Mouse (Mus musculus) myocyte (in vitro differentiated cells): ENCODE measurements around the gene Eml6.

Source experiments
- POLR2A ChIP-seq: IDR thresholded peaks from one replicate; pipeline ENCODE4 v1.6.1; 2011; ENCODE audit warnings: low read depth, mild to moderate bottlenecking, control low read depth, moderate library complexity; ENCODE audit not compliant: insufficient read length
- TCF12 ChIP-seq: IDR thresholded peaks from one replicate; pipeline ENCODE4 v1.6.1; 2011; ENCODE audit warnings: mild to moderate bottlenecking, control low read depth; ENCODE audit not compliant: poor library complexity, insufficient read depth, severe bottlenecking
- USF1 ChIP-seq: IDR thresholded peaks from one replicate; pipeline ENCODE4 v1.6.1; 2011; ENCODE audit warnings: low read depth, mild to moderate bottlenecking, control low read depth, moderate library complexity

DNA sequence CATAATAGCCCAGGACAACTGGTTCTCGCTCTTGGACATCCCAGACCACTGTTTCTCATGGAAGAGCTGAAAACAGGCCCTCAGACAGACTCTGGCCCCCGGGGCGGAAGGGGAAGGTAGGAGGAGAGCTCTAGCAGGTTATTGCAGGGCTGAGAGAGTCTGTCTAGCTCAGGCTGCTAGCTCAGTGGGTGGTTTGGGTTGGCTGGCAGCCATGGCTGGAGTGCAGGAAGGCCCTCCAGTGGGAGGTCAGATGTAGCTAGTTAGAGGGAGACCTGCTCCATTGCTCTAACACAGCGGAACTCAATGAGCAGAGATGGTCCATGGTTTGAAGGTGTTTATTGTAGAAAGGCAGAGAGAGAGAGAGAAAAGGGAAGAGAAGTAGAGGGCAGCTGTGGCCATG lies 112.7 kb downstream of the Eml6 start:
- TF ChIP-seq POLR2A (no peak), USF1 (no peak), TCF12 (no peak)
